Mouse (Mus musculus): ENCODE results near the gene Gm42674. TPM values are rescaled to one million over a fixed set of nuclear protein-coding genes. Genes with fewer than 3 reads are reported as not detected.

Gm42674 gene
- polyA plus RNA-seq, 1 experiment from 2014 or later, result not detected

DNA sequence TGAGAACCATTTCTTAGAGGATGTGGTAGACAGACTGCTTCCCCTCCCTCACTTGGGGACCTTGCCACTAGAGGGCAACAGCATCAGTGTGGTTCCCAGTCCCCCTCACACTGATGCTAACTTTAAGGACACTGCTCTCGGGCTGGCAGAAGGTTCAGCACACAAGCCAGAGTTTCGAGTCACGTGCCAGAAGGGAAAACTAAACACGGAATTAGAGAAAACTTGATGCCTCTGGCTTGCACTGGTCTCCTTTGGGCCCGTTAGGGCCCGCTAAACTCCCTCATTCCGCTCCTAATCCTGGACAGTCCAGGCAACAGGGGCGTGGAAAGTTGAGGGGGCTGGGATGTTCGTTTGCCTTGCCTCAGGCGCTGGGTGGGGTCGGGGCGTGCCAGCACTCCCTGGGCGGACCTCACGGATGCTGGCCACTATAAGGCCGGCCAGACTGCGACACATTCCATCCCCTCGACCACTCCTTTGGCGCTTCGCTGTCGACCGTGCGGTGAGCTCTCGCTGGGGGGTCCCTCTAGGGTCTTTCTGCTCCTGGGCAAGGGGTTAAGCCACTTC, 11.1 kb downstream of the Gm42674 start, which contains the start of gene S100a6:
Gene S100a6 (plus strand): TSS at position 155 of the 564 bp plus-strand sequence.
- no peaks in the 10 kb centered on the region; the same call in 1 of the 2 replicates for H3K4me1 ChIP-seq (ENCODE audit: insufficient read depth)
- no peaks in the 10 kb centered on the region for H3K36me3 ChIP-seq (ENCODE audit: insufficient read depth)
- no peaks in the 10 kb centered on the region for H3K9me3 ChIP-seq (ENCODE audit: low read depth, low read length)
- ATAC-seq (ENCODE audit: insufficient read depth) (peak; percentile 85), DNase-seq (peak; percentile 83)
- H3K27ac ChIP-seq (ENCODE audit: low read depth), result no peak within 1 kb of the TSS
- H3K9ac ChIP-seq, result peak within 1 kb of the TSS; percentile 50
- peak; percentile 83 for TF ChIP-seq CTCF (IDR thresholded peaks at IDR 0.05; ENCODE audit: low read depth)
- no peaks in the 10 kb centered on the region for H3K27me3 ChIP-seq (ENCODE audit: insufficient read depth, low read length)
- H3K4me2 ChIP-seq, result peak within 1 kb of the TSS; percentile 67
- under 1% methylated on average over 23 of the region's 23 CpGs for WGBS
- H3K4me3 ChIP-seq (ENCODE audit: low read depth, low read length), result peak within 1 kb of the TSS; percentile 32

DNA sequence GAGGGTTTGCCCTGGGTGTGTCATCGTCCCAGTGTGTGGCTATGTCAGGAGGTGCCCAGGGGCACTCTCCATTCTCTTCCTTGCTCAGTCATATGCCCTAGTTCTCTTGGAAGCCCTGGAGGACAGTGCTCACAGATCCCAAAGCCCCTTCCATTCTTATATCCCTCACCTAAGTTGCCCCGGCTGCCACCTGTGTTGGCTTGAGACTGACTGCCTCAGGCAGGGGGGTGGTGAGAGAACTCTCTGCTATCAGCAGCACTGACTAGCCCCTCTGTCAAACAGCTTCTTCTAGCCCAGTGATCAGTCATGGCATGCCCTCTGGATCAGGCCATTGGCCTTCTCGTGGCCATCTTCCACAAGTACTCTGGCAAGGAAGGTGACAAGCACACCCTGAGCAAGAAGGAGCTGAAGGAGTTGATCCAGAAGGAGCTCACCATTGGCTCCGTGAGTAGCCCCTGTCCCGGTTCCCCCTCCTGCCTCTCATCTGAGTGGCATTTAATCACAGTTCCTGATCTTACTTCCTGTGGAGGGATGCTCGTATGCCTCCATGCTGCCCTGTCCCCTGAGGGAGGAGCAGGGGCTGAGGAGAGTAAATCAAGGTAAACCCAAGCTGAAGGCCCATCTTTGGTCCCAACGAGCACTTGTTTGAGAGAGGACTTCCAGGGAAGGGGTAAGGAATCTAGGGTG, 11.9 kb downstream of the Gm42674 start:
- Histone ChIP-seq H3K9me3 (ENCODE audit: low read depth, low read length) (no peaks in the 10 kb centered on the region), H3K9ac (peak overlapping the region; percentile 50; the same call in 1 of the 2 replicates), H3K27me3 (ENCODE audit: insufficient read depth, low read length) (no peaks in the 10 kb centered on the region), H3K36me3 (ENCODE audit: insufficient read depth) (no peaks in the 10 kb centered on the region), H3K4me3 (ENCODE audit: low read depth, low read length) (peak overlapping the region; percentile 32), H3K4me1 (ENCODE audit: insufficient read depth) (no peaks in the 10 kb centered on the region; the same call in 1 of the 2 replicates), H3K27ac (ENCODE audit: low read depth) (no peak overlapping the region), H3K4me2 (peak overlapping the region; percentile 67)
- TF ChIP-seq CTCF (IDR thresholded peaks at IDR 0.05; ENCODE audit: low read depth), result no peak
- WGBS, result 57% methylated on average over 7 of the region's 7 CpGs
- DNase-seq, result no peak
- 0 out of 2 replicates have a peak, but pooled peaks have one; percentile 9 for ATAC-seq (ENCODE audit: insufficient read depth)

- Histone ChIP-seq H3K4me3 (ENCODE audit: low read depth, low read length) (no peak overlapping the region), H3K9ac (no peak overlapping the region), H3K27ac (ENCODE audit: low read depth) (no peak overlapping the region), H3K36me3 (ENCODE audit: insufficient read depth) (no peaks in the 10 kb centered on the region), H3K9me3 (ENCODE audit: low read depth, low read length) (no peaks in the 10 kb centered on the region), H3K4me2 (peak overlapping the region; percentile 67), H3K27me3 (ENCODE audit: insufficient read depth, low read length) (no peaks in the 10 kb centered on the region), H3K4me1 (ENCODE audit: insufficient read depth) (no peaks in the 10 kb centered on the region; the same call in 1 of the 2 replicates)
- no peak for TF ChIP-seq CTCF (IDR thresholded peaks at IDR 0.05; ENCODE audit: low read depth)
- DNase-seq (no peak), ATAC-seq (ENCODE audit: insufficient read depth) (no peak)
- WGBS, result 86% methylated on average over 6 of the region's 6 CpGs
Measured at GRCm38 (mm10) chr3:90614148-90614530, 12.4 kb downstream of the Gm42674 start.

- H3K9me3 ChIP-seq (ENCODE audit: low read depth, low read length), result no peaks in the 10 kb centered on the region
- WGBS, result 60% methylated on average over 11 of the region's 11 CpGs
- H3K4me3 ChIP-seq (ENCODE audit: low read depth, low read length), result no peak overlapping the region
- TF ChIP-seq CTCF (IDR thresholded peaks at IDR 0.05; ENCODE audit: low read depth), result no peak
- no peaks in the 10 kb centered on the region; the same call in 1 of the 2 replicates for H3K4me1 ChIP-seq (ENCODE audit: insufficient read depth)
- no peak overlapping the region for H3K27ac ChIP-seq (ENCODE audit: low read depth)
- no peak overlapping the region for H3K9ac ChIP-seq
- H3K27me3 ChIP-seq (ENCODE audit: insufficient read depth, low read length), result no peaks in the 10 kb centered on the region
- DNase-seq, result no peak
- no peaks in the 10 kb centered on the region for H3K36me3 ChIP-seq (ENCODE audit: insufficient read depth)
- peak; percentile 5; the same call in 1 of the 2 replicates for ATAC-seq (ENCODE audit: insufficient read depth)
- peak overlapping the region; percentile 19; the same call in 1 of the 2 replicates for H3K4me2 ChIP-seq
Measured at GRCm38 (mm10) chr3:90614611-90615251, 13.0 kb downstream of the Gm42674 start.

- no peaks in the 10 kb centered on the region; the same call in 1 of the 2 replicates for H3K4me1 ChIP-seq (ENCODE audit: insufficient read depth)
- H3K36me3 ChIP-seq (ENCODE audit: insufficient read depth), result no peaks in the 10 kb centered on the region
- ATAC-seq (ENCODE audit: insufficient read depth), result peak; percentile 56; the same call in 1 of the 2 replicates
- peak overlapping the region; percentile 19; the same call in 1 of the 2 replicates for H3K4me2 ChIP-seq
- no peak overlapping the region for H3K4me3 ChIP-seq (ENCODE audit: low read depth, low read length)
- peak; percentile 82 for TF ChIP-seq CTCF (IDR thresholded peaks at IDR 0.05; ENCODE audit: low read depth)
- H3K9ac ChIP-seq, result no peak overlapping the region
- no peaks in the 10 kb centered on the region for H3K9me3 ChIP-seq (ENCODE audit: low read depth, low read length)
- peak; percentile 84 for DNase-seq
- peak overlapping the region; percentile 46; the same call in 1 of the 2 replicates for H3K27ac ChIP-seq (ENCODE audit: low read depth)
- H3K27me3 ChIP-seq (ENCODE audit: insufficient read depth, low read length), result no peaks in the 10 kb centered on the region
- WGBS, result 5% methylated on average over 7 of the region's 7 CpGs
Measured at GRCm38 (mm10) chr3:90615415-90615814, 13.7 kb downstream of the Gm42674 start.

GRCm38 (mm10) chr3:90615911-90616310, 14.2 kb downstream of the Gm42674 start:
- TF ChIP-seq CTCF (IDR thresholded peaks at IDR 0.05; ENCODE audit: low read depth), result no peak
- ATAC-seq (ENCODE audit: insufficient read depth), result no peak
- H3K4me1 ChIP-seq (ENCODE audit: insufficient read depth), result no peaks in the 10 kb centered on the region; the same call in 1 of the 2 replicates

More at GRCm38 (mm10) chr3:90615911-90616310, 14.2 kb downstream of the Gm42674 start:
- 46% methylated on average over 1 of the region's 1 CpGs for WGBS
- H3K4me2 ChIP-seq, result peak overlapping the region; percentile 4; the same call in 1 of the 2 replicates
- no peaks in the 10 kb centered on the region for H3K27me3 ChIP-seq (ENCODE audit: insufficient read depth, low read length)
- H3K9ac ChIP-seq, result no peak overlapping the region
- no peaks in the 10 kb centered on the region for H3K36me3 ChIP-seq (ENCODE audit: insufficient read depth)
- no peak overlapping the region for H3K4me3 ChIP-seq (ENCODE audit: low read depth, low read length)
- H3K27ac ChIP-seq (ENCODE audit: low read depth), result peak overlapping the region; percentile 46
- H3K9me3 ChIP-seq (ENCODE audit: low read depth, low read length), result no peaks in the 10 kb centered on the region
- no peak for DNase-seq

Measured in lung, embryonic 14.5 days (tissue).